Mouse (Mus musculus): ENCODE data around the gene Akap5. TPM values are rescaled to one million over a fixed set of nuclear protein-coding genes. Genes with fewer than 3 reads are reported as not detected.

Gene Akap5
- polyA plus RNA-seq, 2 experiments from 2014 or later = 3.3 to 3.8 TPM

- peak; percentile 21 for ATAC-seq
Observed at GRCm38 (mm10) chr12:76369978-76370830, 45.5 kb downstream of the Akap5 start, which contains the start of gene Zbtb1. TSS of gene Zbtb1 (plus strand) at chr12:76370266.

DNA sequence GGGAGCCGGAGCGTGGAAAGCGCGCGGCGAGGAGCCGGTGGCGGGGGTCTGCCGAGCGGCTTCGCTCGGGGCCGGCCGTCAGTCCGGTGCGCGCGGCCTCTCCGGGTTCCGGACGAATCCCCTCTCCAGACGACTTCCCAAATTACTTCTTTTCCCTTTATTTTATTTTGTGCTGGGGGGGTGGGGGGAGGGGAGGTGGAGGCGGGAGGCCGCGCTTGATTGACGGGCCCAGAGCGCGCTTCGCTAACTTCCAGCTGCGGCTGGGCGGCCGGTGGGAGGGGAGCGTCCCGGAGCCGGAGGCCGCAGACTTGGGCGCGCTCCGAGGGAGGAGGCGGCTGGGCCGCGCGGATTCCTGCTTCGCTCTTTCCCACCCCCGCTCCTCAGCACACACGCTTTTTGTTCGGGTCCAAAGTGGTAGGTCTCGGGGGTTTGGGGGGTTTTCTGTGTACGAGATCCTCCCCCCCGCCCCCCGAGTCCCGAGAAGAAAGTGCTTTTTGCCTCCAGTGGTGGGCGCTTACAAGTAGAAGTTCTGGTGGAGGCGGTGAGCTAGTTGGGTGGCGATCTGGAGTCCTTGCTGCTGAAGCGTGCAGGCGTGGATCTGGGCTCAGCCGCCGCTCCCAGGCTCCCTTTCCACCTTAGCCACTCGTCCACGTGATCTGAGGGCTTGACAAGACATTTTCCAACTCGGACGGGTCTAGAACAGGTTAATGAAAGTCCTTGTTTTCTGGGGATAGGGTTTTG is 46.3 kb downstream of the Akap5 start:
- peak; percentile 5 for ATAC-seq

DNA sequence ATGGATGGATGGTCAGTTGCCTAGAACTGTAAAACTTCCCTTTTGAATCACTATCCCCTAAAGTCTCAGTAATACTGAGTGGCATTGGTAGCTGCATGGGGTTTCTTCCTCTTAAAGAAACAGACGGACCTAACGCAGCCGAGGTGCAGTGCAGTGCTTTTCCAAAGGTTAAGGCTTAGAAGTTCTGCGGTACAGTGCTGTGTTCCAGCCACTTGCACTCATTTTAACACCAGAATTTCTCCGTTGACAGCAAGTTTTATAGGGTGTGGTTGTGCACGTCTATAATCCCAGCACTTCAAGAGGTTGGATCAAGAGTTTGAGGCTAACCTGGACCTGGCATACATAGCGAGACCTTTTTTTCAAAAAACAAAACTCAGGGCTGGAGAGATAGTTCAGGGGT is 47.4 kb downstream of the Akap5 start:
- ATAC-seq = no peak

DNA sequence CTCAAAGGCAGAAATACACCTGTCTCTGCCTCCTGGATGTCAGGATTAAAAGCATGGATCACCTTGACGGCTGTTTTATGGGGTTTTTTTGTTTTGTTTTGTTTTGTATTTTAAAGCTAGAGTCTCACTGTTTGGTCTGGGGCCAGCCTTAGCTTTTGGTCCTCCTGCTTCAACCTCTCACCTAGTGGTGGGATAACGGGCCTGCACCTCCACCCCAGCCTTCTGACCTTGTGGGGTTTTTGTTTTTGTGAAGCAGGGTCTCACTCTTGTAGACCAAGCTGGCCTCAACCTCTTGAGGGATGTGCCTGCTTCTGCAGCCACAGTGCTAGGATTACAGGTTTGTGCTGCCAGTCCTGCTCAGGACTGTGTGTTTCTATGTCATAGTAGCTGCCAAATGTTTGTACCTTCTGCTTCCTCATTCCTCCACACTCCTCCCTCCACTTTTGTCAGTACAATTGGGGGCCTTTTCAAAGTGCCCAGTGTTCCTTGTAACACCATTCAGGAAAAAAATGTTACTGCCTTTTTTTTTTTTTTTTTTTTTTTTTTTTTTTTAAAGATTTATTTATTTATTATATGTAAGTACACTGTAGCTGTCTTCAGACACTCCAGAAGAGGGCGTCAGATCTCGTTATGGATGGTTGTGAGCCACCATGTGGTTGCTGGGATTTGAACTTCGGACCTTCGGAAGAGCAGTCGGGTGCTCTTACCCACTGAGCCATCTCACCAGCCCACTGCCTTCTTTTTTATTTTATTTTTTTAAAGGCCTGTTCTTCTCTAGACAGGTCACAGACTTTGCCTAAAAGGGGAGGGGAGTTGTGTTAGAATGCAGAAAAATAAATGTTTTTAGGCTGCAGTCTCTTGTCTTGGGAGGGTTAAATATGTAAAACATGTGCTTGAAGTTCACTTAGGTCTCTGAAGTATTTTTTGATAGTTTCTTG is 48.5 kb downstream of the Akap5 start:
- ATAC-seq = no peak

GRCm38 (mm10) chr12:76373991-76374390 is 49.3 kb downstream of the Akap5 start:
- peak; percentile 2 for ATAC-seq

GRCm38 (mm10) chr12:76374911-76375310 is 50.2 kb downstream of the Akap5 start:
- ATAC-seq = no peak

DNA sequence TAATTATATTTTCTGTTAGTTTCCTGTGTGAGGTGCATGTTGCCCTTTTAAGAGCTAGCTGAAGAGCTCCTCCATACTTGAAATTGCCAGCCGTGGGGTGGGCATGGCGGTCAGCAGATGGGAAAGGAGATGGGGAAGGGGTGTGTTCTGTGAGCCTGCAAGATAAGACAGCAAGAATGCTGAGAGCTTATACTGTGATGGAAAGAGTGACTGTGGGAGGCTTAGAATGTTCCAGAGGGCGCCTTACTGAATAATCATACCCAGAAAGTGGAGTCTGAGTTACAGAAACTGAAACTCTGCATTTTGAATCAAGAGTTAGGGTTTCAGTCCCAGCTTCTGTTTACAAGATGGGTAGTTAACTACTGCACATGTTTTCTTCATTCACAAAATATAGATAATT is 50.8 kb downstream of the Akap5 start:
- peak; percentile 56 for ATAC-seq

DNA sequence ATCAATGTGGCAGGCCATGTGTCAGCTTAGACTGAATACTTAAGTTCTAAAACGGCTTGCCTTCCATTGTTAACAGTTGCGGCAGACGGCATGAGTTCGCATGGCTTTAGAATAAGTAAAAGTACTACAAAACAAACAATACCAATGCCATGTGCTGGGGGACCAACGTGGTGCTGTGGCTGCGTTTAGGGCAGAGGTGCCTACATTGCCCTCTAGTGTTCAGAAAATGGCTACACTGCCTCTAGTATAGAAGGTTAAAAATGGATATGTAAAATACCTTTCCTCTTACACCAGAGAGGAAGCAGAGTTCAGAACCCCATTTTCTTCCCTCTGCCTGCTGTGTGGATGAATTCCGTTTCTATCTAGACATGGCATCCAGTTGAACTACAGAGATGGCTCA is 52.0 kb downstream of the Akap5 start:
- peak; percentile 69 for ATAC-seq

GRCm38 (mm10) chr12:76377059-76377458 is 52.4 kb downstream of the Akap5 start:
- ATAC-seq = no peak

DNA sequence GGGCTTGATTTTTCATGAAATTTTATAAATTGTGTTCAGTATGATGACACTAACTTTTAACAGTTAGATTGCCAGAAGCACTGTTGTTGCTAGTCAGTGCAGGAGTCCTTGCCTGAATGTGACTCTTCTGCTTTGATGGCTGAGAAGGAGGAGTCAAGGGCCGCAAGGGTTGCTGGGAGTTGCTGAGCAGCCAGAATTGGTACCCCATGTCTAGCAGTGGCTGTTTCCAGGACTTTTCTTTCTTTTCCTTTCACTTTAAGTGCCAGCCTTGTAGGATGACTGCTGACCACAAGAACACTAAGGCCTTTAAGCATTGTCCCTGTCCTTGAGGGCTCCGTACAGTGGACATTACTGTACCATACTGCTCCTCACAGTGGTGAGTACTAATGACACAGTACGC is 53.0 kb downstream of the Akap5 start:
- ATAC-seq = no peak

GRCm38 (mm10) chr12:76378556-76378955 is 53.9 kb downstream of the Akap5 start:
- ATAC-seq = no peak

- ATAC-seq = no peak
Observed at GRCm38 (mm10) chr12:76380151-76380550, 55.5 kb downstream of the Akap5 start.

Other genes starting within 250 kb of the Akap5 start
- not detected for gene Esr2, start 147.6 kb upstream of the Akap5 start, polyA plus RNA-seq (2017; shearing (Covaris generic))
- not detected for gene Tex21, start 78.1 kb upstream of the Akap5 start, polyA plus RNA-seq (2017; shearing (Covaris generic))
- 10 to 100 TPM; 28.2 to 43.5 TPM for gene Mthfd1, start 69.6 kb upstream of the Akap5 start, polyA plus RNA-seq (2017; shearing (Covaris generic))
- 10 to 100 TPM; 12.7 to 13.8 TPM for gene Zbtb25, start 44.7 kb downstream of the Akap5 start, polyA plus RNA-seq (2017; shearing (Covaris generic))
- 10 to 100 TPM; 21.2 to 22.4 TPM for gene Zbtb1, start 45.4 kb downstream of the Akap5 start, polyA plus RNA-seq (2017; shearing (Covaris generic))
- gene Hspa2, start 79.3 kb downstream of the Akap5 start, polyA plus RNA-seq (2017; shearing (Covaris generic)) = 1 to 10 TPM; 3.8 to 6.2 TPM
- not detected for gene Ppp1r36, start 92.6 kb downstream of the Akap5 start, polyA plus RNA-seq (2017; shearing (Covaris generic))
- gene Plekhg3, start 206.0 kb downstream of the Akap5 start, polyA plus RNA-seq (2017; shearing (Covaris generic)) = 1 to 10 TPM in 1 of 2 experiments, under 1 TPM in 1; 0.91 to 2.2 TPM